In the genomic region with DNA sequence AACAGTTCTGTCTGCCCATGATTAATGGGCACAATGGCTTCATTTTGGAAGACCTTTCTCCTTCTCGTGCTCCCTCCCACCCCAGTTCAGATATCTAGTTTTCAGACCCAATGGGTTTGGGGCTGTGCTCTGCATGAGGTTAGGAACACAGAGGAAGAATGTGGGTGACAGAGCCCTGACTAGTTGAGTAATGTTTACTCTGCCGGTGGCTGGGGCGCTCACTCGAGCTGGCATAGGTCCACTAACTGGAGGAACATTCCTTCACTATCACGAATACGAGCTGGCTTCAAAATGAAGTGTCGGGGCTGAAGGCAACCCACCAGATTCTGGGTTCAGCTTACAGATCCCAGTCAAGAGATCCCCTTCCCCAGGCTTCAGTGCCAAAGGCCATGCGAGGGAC, we compare ENCODE assay signal across 10 mouse cellular contexts. TPM values are rescaled to one million over a fixed set of nuclear protein-coding genes. Genes with fewer than 3 reads are reported as not detected.
DNase-seq lines count a peak whose midpoint lies in the region; ATAC-seq lines count a peak whose summit lies in the region.
"Had no signal": no experiment of that assay in that cellular context is flagged by ENCODE, and none has a peak within 500 bp of the region (broad histone marks: within the 10 kb centered on the region; RNA-seq: fewer than 3 reads in every experiment).

No protein-coding gene starts in this region.

- H3K36me3 ChIP-seq in kidney, embryonic 16.5 days (ENCODE audit: insufficient read depth, low read length), result 0 out of 2 replicates have a peak, but pooled peaks cover 6% of the 10 kb centered on the region

- no peak overlapping the region for H3K27ac ChIP-seq in kidney, embryonic 16.5 days (ENCODE audit: low read length)

- H3K4me2 ChIP-seq in kidney, embryonic 16.5 days (replicated peaks; ENCODE audit: low read depth, low read length), result no peak overlapping the region

- WGBS in kidney, embryonic 16.5 days, result 65% methylated on average over 8 of the region's 8 CpGs

- intact Hi-C loops in left cerebral cortex, postnatal 36 days (cut with DNase I), result no loop called here

- no peak overlapping the region for H3K9ac ChIP-seq in kidney, embryonic 16.5 days (replicated peaks; ENCODE audit: low read length)

- peak; percentile 45 for DNase-seq in kidney, adult 18-20 months
- peak; percentile 51 for DNase-seq in adrenal gland, postnatal 25 days
- DNase-seq in kidney, postnatal 14 days, result peak; percentile 40
- peak; percentile 69 for DNase-seq in lung, postnatal 14 days
- DNase-seq in embryo, embryonic 9.5 days (ENCODE audit: extremely low spot score), result no peak
- no peak for DNase-seq in natural killer cell, adult 2 months (ENCODE audit: low spot score in 2 of 2)
- DNase-seq in left cerebral cortex, postnatal 36 days (ENCODE audit: low spot score in 2 of 2), result no peak
- DNase-seq: thymus, postnatal 4 days had no signal

- H3K9me3 ChIP-seq in kidney, embryonic 16.5 days (ENCODE audit: low read length), result no peaks in the 10 kb centered on the region

- H3K4me3 ChIP-seq in kidney, embryonic 16.5 days (ENCODE audit: low read length), result no peak overlapping the region

- no peaks in the 10 kb centered on the region for H3K4me1 ChIP-seq in kidney, embryonic 16.5 days (ENCODE audit: insufficient read depth, low read length)

- no peak for ATAC-seq in kidney, embryonic 16.5 days (ENCODE audit: low FRiP score, low TSS enrichment)

- no peaks in the 10 kb centered on the region for H3K27me3 ChIP-seq in kidney, embryonic 16.5 days (ENCODE audit: insufficient read depth, low read length)

RNA-seq across cellular contexts. Expression of gene Hnf1b, which starts 27.9 kb away (rescaled TPM):
- polyA plus RNA-seq in kidney, embryonic 16.5 days (2015; fragmentation: Nextera tagmentation; extraction: Ambion mirVana), result 90.9 and 104 TPM in 2 replicates
- 0.24 TPM in 1 of 2 replicates, not detected in the other for total RNA-seq in adrenal gland, postnatal 25 days (2021)
- under 1 TPM; 0.23 to 0.47 TPM for total RNA-seq in left cerebral cortex, postnatal 36 days (2021)
- total RNA-seq: monocyte, adult 5-6 weeks had no signal

Comparison
In these comparisons a context has a peak if more than half of its experiments do, and no peak if none do; other contexts are left out.
1. DNase-seq: peak in kidney, adult 18-20 months (single experiment), adrenal gland, postnatal 25 days (single experiment), kidney, postnatal 14 days (single experiment) and lung, postnatal 14 days (single experiment); none in embryo, embryonic 9.5 days (single experiment), natural killer cell, adult 2 months (0 of 2) and left cerebral cortex, postnatal 36 days (0 of 2).